Mouse (Mus musculus) neural tube, embryonic 11.5 days (tissue): ENCODE data around the gene Lima1. TPM values are rescaled to one million over a fixed set of nuclear protein-coding genes. Genes with fewer than 3 reads are reported as not detected.
A peak's percentile ranks its signal among the peaks of the same experiment; 100 is the strongest.

Source experiments
- ATAC-seq: fragments of 200-750 bp; cut with Nextera tagmentation; 2 replicates; pipeline ENCODE4 v1.8.0; 2017; ENCODE audit warnings: moderate number of reproducible peaks, mild to moderate bottlenecking, moderate TSS enrichment, moderate library complexity; ENCODE audit not compliant: insufficient read depth, low FRiP score, low TSS enrichment
- DNase-seq: peaks from one replicate; pipeline ENCODE4 v3.0.0-alpha.2; 2015; ENCODE audit warnings: low spot score
- H3K27ac ChIP-seq: fragments of 300-500 bp; sonication (generic); 2 replicates; pipeline ENCODE4 v1.5.1; 2014; ENCODE audit warnings: low read depth, mild to moderate bottlenecking, low read length
- H3K27me3 ChIP-seq: fragments of 300-500 bp; sonication (generic); 2 replicates; pipeline ENCODE4 v1.6.1; 2014; ENCODE audit warnings: mild to moderate bottlenecking, low read length, mixed read lengths; ENCODE audit not compliant: control insufficient read depth, insufficient read depth
- H3K36me3 ChIP-seq: fragments of 300-500 bp; sonication (generic); 2 replicates; pipeline ENCODE4 v1.6.1; 2014; ENCODE audit warnings: mild to moderate bottlenecking, low read length, moderate library complexity, mixed read lengths; ENCODE audit not compliant: control insufficient read depth, insufficient read depth
- H3K4me1 ChIP-seq: fragments of 300-500 bp; sonication (generic); 2 replicates; pipeline ENCODE4 v1.6.1; 2014; ENCODE audit warnings: low read length, mixed read lengths; ENCODE audit not compliant: control insufficient read depth, insufficient read depth
- H3K4me2 ChIP-seq: fragments of 300-500 bp; sonication (generic); 2 replicates; pipeline ENCODE4 v1.6.1; 2014; ENCODE audit warnings: low read depth, mild to moderate bottlenecking, moderate library complexity
- H3K4me3 ChIP-seq: fragments of 300-500 bp; sonication (generic); 2 replicates; pipeline ENCODE4 v1.5.1; 2014; ENCODE audit warnings: low read depth, low read length
- H3K9ac ChIP-seq: fragments of 300-500 bp; sonication (generic); 2 replicates; pipeline ENCODE4 v1.6.1; 2014; ENCODE audit warnings: mild to moderate bottlenecking, low read length
- H3K9me3 ChIP-seq: fragments of 300-500 bp; sonication (generic); 2 replicates; pipeline ENCODE4 v1.6.1; 2016; ENCODE audit warnings: low read length; ENCODE audit not compliant: control insufficient read depth
- WGBS: fragments of 180-500 bp; shearing (Covaris S2); extraction: QIAGEN DNeasy Blood & Tissue Kit; methylation state at CpG from one replicate; pipeline ENCODE4 v1.1.7; 2014; 5-methylcytosine and 5-hydroxymethylcytosine counted together
- polyA plus RNA-seq: library from polyadenylated mRNA; unstranded; fragments of >200 nt; fragmentation: Nextera tagmentation; extraction: Ambion mirVana; gene quantifications from 2 replicates; pipeline ENCODE4 v1.2.1, GENCODE M21; 2014

Lima1 gene
- polyA plus RNA-seq, 1 experiment from 2014 or later, result 33.1 TPM

DNA sequence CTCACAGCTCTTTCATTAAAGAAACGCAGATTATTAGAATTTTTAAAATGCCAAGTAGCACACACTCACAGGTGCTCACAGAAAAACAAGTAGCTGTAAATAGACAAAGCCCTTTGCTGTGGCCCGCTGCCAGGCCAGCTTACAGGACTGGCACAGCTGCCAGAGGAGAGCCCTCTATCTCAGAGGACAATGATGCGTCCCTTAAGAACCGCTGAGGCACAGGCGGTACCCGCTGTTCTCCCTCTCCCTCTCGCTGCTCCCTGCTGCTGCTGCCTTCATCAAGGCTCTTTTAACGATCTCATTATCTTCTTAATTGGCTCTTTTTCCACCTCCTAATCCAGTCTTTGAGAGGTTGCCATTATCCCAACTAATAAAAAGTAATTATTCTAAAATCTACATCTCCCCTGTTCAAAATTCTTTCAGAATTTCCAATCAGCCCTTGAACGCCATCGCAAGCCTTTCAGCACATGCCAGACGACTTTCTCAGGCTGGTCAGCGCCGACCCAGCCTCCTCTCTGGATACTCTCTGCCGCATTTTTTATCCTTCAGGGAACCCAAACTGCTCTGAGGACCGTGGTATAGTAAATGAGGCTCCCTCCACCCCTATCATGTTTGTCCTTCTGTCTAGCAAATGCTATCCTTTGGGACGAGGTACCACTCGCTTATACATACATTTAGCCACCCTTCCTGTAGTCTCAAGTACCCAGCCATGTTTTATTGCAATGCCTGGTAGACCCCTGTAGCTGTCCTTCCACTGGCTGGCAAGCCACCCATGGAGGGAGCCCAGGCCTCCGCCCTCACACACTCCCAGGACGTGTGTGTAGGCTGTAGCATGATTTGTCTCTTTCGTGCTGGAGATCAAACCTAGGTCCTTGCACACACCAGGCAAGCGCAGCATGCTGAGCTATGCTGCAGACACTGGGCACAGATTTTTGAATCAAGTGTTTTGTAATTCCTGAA is 67.2 kb downstream of the Lima1 start:
- H3K4me1 ChIP-seq, result peaks cover 6% of the 10 kb centered on the region; the same call in 1 of the 2 replicates
- H3K27me3 ChIP-seq, result no peaks in the 10 kb centered on the region
- peak overlapping the region; percentile 70; the same call in 1 of the 2 replicates for H3K27ac ChIP-seq
- 35% methylated on average over 21 of the region's 21 CpGs for WGBS
- ATAC-seq, result peak; percentile 69; the same call in 1 of the 2 replicates
- no peak overlapping the region; the same call in 1 of the 2 replicates for H3K9ac ChIP-seq
- no peak overlapping the region for H3K4me2 ChIP-seq
- H3K36me3 ChIP-seq, result no peaks in the 10 kb centered on the region; the same call in 1 of the 2 replicates
- peak; percentile 42 for DNase-seq
- no peak overlapping the region for H3K4me3 ChIP-seq
- H3K9me3 ChIP-seq, result no peaks in the 10 kb centered on the region

DNA sequence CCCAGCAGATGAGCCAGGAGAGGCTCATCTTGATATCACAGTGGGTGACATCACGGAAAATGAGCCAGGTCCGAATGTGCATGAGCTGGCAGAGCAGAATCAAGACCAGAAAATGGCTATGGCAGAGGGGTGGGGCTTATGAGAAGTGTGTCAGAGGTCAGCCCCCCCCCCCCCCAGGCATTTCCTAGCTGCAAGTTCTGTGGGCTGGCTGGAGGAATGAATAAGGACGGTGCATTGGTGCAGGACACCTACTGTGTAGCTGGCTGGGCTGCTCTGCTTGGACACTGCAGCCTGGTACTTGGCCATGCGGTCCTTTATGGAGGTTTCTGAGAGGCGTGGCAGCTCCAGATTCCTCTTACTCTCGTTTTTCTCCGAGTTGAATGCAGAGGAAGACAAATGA is 69.1 kb downstream of the Lima1 start:
- ATAC-seq (no peak), DNase-seq (peak; percentile 39)
- Histone ChIP-seq H3K4me3 (no peak overlapping the region), H3K4me2 (no peak overlapping the region), H3K27ac (no peak overlapping the region), H3K36me3 (no peaks in the 10 kb centered on the region; the same call in 1 of the 2 replicates), H3K27me3 (no peaks in the 10 kb centered on the region), H3K9me3 (no peaks in the 10 kb centered on the region), H3K4me1 (peaks cover 6% of the 10 kb centered on the region; the same call in 1 of the 2 replicates), H3K9ac (no peak overlapping the region)
- 17% methylated on average over 7 of the region's 7 CpGs for WGBS

DNA sequence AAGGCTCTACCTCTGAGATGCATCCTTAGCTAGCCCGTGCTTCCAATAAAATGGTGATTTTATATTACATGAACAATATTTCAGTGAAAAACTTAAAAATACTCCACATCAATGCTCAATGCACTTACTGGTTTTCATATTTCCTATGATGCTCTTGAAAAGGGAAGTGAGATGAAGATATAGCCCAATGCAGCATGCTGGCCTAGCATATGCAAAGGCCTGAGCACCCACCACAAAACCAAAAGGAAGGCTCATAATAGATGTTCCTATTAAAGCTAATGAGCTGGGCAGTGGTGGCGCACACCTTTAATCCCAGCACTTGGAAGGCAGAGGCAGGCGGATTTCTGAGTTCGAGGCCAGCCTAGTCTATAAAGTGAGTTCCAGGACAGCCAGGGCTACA is 69.6 kb downstream of the Lima1 start:
- 92% methylated on average over 4 of the region's 4 CpGs for WGBS
- no peak for DNase-seq
- Histone ChIP-seq H3K9ac (no peak overlapping the region), H3K4me1 (peaks cover 6% of the 10 kb centered on the region; the same call in 1 of the 2 replicates), H3K27ac (no peak overlapping the region), H3K36me3 (no peaks in the 10 kb centered on the region; the same call in 1 of the 2 replicates), H3K9me3 (no peaks in the 10 kb centered on the region), H3K4me3 (no peak overlapping the region), H3K4me2 (no peak overlapping the region), H3K27me3 (no peaks in the 10 kb centered on the region)
- ATAC-seq, result no peak

DNA sequence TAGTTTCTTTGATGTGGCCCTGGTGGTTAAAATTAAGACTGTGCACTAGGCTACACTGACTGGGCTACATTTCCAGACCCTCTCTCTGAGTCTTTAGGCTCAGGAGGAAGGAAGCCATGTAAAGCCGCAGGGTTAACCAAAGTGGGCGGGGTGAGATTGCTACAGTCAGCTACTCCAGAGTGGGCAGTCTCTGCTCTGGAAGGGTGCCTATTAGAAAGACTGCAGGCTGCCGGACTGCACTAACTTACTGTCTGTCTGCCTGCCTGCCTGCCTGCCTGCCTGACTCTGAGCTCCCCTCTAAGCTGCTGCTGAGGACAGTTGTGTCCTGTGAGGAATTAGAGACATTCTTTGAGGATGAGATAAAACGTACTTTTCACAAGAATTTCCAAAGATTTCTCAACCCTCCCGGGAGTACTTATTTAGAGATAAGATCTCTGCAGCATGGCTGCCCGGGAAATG is 72.0 kb downstream of the Lima1 start:
- peaks cover 5% of the 10 kb centered on the region; the same call in 1 of the 2 replicates for H3K4me1 ChIP-seq
- H3K9ac ChIP-seq, result no peak overlapping the region
- no peak overlapping the region for H3K4me2 ChIP-seq
- H3K36me3 ChIP-seq, result no peaks in the 10 kb centered on the region; the same call in 1 of the 2 replicates
- H3K4me3 ChIP-seq, result no peak overlapping the region
- WGBS, result 42% methylated on average over 6 of the region's 6 CpGs
- no peak for ATAC-seq
- no peaks in the 10 kb centered on the region for H3K9me3 ChIP-seq
- DNase-seq, result no peak
- no peaks in the 10 kb centered on the region for H3K27me3 ChIP-seq
- H3K27ac ChIP-seq, result no peak overlapping the region

DNA sequence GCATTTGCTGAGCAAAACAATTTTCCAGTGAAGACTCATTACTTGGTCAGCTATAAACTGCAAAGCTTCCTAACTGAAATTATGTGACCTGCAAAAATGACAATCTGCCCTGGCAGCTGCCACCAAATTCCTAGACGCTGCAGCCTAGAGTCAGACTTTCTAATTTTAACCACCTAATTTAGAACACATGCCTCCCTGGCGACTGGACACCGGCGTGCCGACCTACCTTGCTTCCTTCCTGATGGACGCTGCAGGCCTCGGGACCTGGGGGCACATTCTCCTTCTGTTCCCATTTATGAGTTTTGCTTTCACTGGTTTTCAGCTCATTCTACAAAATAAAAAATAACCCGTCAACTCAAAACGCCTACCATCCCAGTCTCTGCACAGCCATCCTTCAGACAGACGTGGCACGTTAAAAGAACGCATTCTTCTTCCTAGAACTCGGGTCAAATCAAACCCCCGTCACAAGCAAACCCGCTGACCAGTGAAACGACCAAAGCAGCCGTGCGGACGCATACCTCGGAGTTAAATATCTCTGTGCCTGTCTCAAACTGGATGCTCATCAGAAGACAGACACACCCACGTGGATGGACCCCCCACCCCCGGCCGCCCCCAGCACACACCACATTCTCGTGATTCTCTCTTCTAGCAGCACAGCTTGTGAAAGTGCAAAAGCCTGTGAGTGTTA is 73.2 kb downstream of the Lima1 start:
- Histone ChIP-seq H3K27me3 (no peaks in the 10 kb centered on the region), H3K4me3 (no peak overlapping the region), H3K9ac (no peak overlapping the region), H3K4me2 (no peak overlapping the region), H3K27ac (no peak overlapping the region), H3K9me3 (no peaks in the 10 kb centered on the region), H3K4me1 (peaks cover 3% of the 10 kb centered on the region; the same call in 1 of the 2 replicates), H3K36me3 (no peaks in the 10 kb centered on the region; the same call in 1 of the 2 replicates)
- DNase-seq (no peak), ATAC-seq (no peak)
- WGBS, result 37% methylated on average over 24 of the region's 24 CpGs

DNA sequence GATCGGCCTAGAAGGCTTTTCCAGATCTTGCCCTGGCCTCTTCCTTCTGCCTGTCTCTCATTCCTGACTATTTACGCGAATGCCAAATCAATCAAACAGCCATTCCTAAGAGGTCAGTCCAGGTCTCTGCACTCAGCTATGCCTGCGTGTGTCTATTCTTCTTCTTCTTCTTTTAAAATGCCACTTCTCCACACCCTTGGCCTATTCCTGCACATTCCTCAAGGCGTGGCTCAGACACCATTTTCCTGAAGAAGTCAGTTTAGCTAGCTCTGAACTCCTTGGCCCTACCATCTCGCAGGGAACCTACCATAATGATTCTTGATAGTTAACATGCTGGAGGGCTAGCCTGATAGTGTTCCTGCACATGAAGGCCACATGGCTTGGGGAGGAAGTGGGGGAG is 75.5 kb downstream of the Lima1 start:
- WGBS, result 77% methylated on average over 6 of the region's 6 CpGs
- Histone ChIP-seq H3K9ac (no peak overlapping the region), H3K4me1 (no peaks in the 10 kb centered on the region), H3K4me3 (no peak overlapping the region), H3K27ac (no peak overlapping the region), H3K9me3 (no peaks in the 10 kb centered on the region), H3K4me2 (no peak overlapping the region), H3K36me3 (no peaks in the 10 kb centered on the region), H3K27me3 (no peaks in the 10 kb centered on the region)
- ATAC-seq, result no peak
- no peak for DNase-seq

DNA sequence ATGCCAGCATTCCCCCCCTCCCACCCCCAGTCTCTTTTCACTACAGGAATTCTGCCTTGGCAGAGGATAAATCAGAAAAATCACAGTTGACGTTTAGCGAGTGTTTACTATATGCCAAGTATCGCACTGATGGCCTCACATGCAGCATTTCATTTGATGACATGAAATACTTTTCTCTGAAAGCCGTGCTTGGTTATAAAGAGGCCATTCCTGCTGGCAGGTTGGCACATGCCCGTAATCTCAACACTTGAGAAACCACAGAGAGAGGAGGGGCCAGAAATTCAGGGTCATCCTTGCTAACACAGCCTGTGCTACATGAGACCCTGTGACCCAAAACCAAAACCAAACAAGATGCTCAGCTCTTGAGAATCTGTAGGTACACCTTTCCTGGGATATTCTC is 77.4 kb downstream of the Lima1 start:
- 91% methylated on average over 5 of the region's 5 CpGs for WGBS
- Histone ChIP-seq H3K27ac (no peak overlapping the region), H3K36me3 (0 out of 2 replicates have a peak, but pooled peaks cover 2% of the 10 kb centered on the region), H3K4me1 (no peaks in the 10 kb centered on the region), H3K27me3 (no peaks in the 10 kb centered on the region), H3K4me3 (no peak overlapping the region), H3K4me2 (no peak overlapping the region), H3K9ac (no peak overlapping the region), H3K9me3 (no peaks in the 10 kb centered on the region)
- ATAC-seq, result no peak
- DNase-seq, result no peak

DNA sequence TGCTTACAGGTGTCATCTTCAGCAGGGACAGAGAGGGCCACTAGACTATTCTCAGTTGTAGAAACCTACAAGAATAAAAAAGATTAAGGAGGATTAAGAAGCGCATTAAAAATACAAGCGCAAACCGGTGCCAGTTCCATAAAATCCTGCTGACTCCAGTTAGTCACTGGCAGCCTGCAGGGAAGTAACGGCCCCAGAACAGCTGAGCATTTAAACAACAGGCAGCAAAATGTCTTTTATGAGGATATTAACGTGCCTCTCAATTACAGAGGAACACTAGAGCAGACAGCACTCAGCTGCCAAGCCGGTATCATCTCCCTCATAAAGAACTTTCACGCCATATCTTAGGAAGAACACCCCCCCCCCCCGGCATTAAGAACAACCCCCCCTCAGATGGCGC is 78.5 kb downstream of the Lima1 start:
- 70% methylated on average over 9 of the region's 9 CpGs for WGBS
- Histone ChIP-seq H3K4me1 (no peaks in the 10 kb centered on the region), H3K4me3 (no peak overlapping the region), H3K9me3 (no peaks in the 10 kb centered on the region), H3K9ac (no peak overlapping the region), H3K27me3 (no peaks in the 10 kb centered on the region), H3K27ac (no peak overlapping the region), H3K4me2 (no peak overlapping the region), H3K36me3 (peaks cover 5% of the 10 kb centered on the region; the same call in 1 of the 2 replicates)
- no peak for ATAC-seq
- DNase-seq, result no peak
